Mouse (Mus musculus): ENCODE data around the gene Mypn.

DNA sequence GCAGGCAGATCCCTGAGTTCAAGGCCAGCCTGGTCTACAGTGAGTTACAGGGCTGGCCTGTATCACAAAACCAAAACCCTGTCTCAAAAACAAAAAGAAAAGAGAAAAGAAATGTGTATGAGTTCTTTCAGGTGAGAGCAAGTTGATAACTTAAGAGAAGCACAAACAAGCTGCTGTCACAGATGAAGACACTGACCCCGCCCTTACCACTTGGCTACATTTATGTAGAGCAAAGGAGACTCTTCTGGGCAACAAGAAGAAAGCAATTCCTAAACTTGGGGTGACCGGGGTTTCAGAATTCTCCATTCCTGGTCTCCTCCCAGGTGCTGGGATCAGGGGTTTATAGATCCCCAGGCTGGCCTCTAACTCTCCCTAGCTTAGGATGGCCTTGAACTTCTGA lies 25.4 kb downstream of the Mypn start:
- no peak for TF ChIP-seq CTCF (IDR thresholded peaks at IDR 0.05; ENCODE audit: control insufficient read depth, insufficient read depth, insufficient read length)
- TF ChIP-seq FOSL1 (IDR thresholded peaks at IDR 0.05; ENCODE audit: insufficient read depth, low read length, poor library complexity, severe bottlenecking): no peak
